In genomic region chr8:114865911-114866310, GRCm38 (mm10) we compare ENCODE assay signal across 19 mouse cellular contexts.
"Had no signal": no experiment of that assay in that cellular context is flagged by ENCODE, and none has a peak within 500 bp of the region (broad histone marks: within the 10 kb centered on the region; RNA-seq: fewer than 3 reads in every experiment).

No protein-coding gene starts in this region.

- H3K27ac ChIP-seq: liver, embryonic 13.5 days; liver, embryonic 15.5 days; lung, embryonic 15.5 days; macrophage; midbrain, embryonic 12.5 days; midbrain, embryonic 15.5 days; neural tube, embryonic 12.5 days; stomach, embryonic 15.5 days; stomach, postnatal 0 days had no signal

- H3K4me2 ChIP-seq: liver, embryonic 13.5 days; liver, embryonic 15.5 days; lung, embryonic 15.5 days; midbrain, embryonic 12.5 days; midbrain, embryonic 15.5 days; neural tube, embryonic 12.5 days; stomach, embryonic 15.5 days had no signal

- H3K36me3 ChIP-seq: liver, embryonic 13.5 days; liver, embryonic 15.5 days; lung, embryonic 15.5 days; midbrain, embryonic 12.5 days; midbrain, embryonic 15.5 days; neural tube, embryonic 12.5 days; stomach, embryonic 15.5 days had no signal

- H3K4me3 ChIP-seq: liver, embryonic 13.5 days; liver, embryonic 15.5 days; lung, embryonic 15.5 days; megakaryocyte, embryonic 14.5 days; midbrain, embryonic 12.5 days; midbrain, embryonic 15.5 days; neural tube, embryonic 12.5 days; stomach, embryonic 15.5 days had no signal

- DNase-seq: liver, embryonic 13.5 days; liver, postnatal 0 days; lung, adult 2 months; lung, postnatal 14 days; lung, postnatal 36 days; right cerebral cortex, postnatal 14 days; thymus, adult 18-20 months; thymus, postnatal 25 days; thymus, postnatal 4 days had no signal

- H3K9ac ChIP-seq: liver, embryonic 13.5 days; liver, embryonic 15.5 days; liver, postnatal 0 days; lung, embryonic 15.5 days; midbrain, embryonic 12.5 days; midbrain, embryonic 15.5 days; neural tube, embryonic 12.5 days; stomach, embryonic 15.5 days had no signal

- H3K9me3 ChIP-seq: liver, embryonic 13.5 days; liver, embryonic 15.5 days; lung, embryonic 15.5 days; midbrain, embryonic 12.5 days; midbrain, embryonic 15.5 days; neural tube, embryonic 12.5 days; stomach, embryonic 15.5 days had no signal

- ATAC-seq: liver, postnatal 0 days; lung, postnatal 0 days; midbrain, embryonic 15.5 days had no signal

- H3K4me1 ChIP-seq: liver, embryonic 13.5 days; liver, embryonic 15.5 days; lung, embryonic 15.5 days; midbrain, embryonic 12.5 days; midbrain, embryonic 15.5 days; neural tube, embryonic 12.5 days; stomach, embryonic 15.5 days had no signal

- H3K27me3 ChIP-seq: liver, embryonic 13.5 days; liver, embryonic 15.5 days; lung, embryonic 15.5 days; megakaryocyte, embryonic 14.5 days; midbrain, embryonic 12.5 days; midbrain, embryonic 15.5 days; neural tube, embryonic 12.5 days; stomach, embryonic 15.5 days had no signal
